8 mouse cellular contexts compared by ENCODE assay signal in the genomic region with DNA sequence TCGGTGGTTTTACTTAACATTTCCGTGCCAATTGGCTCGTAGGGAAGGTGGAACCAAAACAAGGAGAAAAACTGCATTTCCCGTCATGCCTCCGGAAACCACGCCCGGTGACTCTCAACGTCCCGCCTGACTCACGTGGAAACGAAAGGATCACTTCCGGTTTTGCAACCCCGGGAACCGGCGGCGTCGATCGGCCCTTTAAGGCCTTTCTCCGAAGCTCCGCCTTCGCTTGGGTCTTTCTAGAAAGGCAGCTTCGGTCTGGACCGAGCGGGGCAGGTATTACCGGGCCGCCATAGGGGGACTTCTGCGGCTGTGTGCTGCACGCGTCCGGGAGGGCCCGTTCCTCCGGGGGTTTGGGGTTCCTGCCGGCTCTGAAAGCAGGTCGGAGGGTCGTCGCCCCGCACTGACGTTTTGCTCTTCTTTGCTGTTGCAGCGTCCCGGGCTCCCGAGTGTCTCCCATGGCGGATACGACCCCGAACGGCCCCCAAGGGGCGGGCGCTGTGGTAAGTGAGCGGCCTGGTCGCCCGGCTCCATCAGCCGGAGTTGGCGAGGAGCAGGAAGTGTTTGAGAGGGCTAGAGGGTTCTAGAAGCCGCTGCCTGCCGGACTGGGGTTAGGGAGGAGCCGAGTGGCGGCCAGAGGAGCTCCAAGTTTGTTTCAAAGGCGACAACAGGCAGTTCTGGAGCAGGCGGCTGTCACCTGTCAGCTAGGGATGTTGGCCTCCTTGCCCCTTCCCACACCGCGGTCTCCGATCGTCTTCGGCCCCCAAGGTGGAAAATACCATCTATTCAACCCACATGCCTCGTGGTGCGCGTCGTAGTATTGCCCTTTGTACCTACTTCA. TPM values are rescaled to one million over a fixed set of nuclear protein-coding genes. Genes with fewer than 3 reads are reported as not detected.
DNase-seq lines count a peak whose midpoint lies in the region; ATAC-seq and TF ChIP-seq lines count a peak whose summit lies in the region.

A gene (plus strand): TSS at position 35 of the 841 bp plus-strand sequence.

- peaks cover 0 to 2% of the 10 kb centered on the region in 2 experiments; a peak in 2 of 4 replicates for H3K4me1 ChIP-seq in ES-E14 (ENCODE audit: control insufficient read depth in 2 of 2, insufficient read depth in 2 of 2, low read length in 2 of 2, poor library complexity in 1 of 2)
- H3K4me1 ChIP-seq in forebrain, embryonic 15.5 days = peaks cover 25% of the 10 kb centered on the region
- H3K4me1 ChIP-seq in lung, adult 2 months (ENCODE audit: control insufficient read depth, insufficient read depth, low read length) = no peaks in the 10 kb centered on the region; the same call in 1 of the 2 replicates

- in situ Hi-C loops in ES-E14 (cut with MboI; ENCODE audit: low sequenced_read_pairs in 2 of 2, unreplicated experiment in 2 of 2) = no loop called here

- H3K4me3 ChIP-seq in ES-E14 (ENCODE audit: insufficient read depth in 1 of 2, low read depth in 1 of 2, low read length in 2 of 2, poor library complexity in 1 of 2, severe bottlenecking in 1 of 2) = peak within 1 kb of the TSS; percentile 93 to 94
- peak within 1 kb of the TSS; percentile 63 for H3K4me3 ChIP-seq in forebrain, embryonic 15.5 days
- peak within 1 kb of the TSS; percentile 79 for H3K4me3 ChIP-seq in lung, adult 2 months (replicated peaks; ENCODE audit: extremely low read depth, low read depth, low read length)

- peak; percentile 93 for ATAC-seq in forebrain, embryonic 15.5 days (replicated peaks)
- ATAC-seq in neutrophil, adult 5-6 weeks (ENCODE audit: extremely low read depth, insufficient number of reproducible peaks, low FRiP score, poor library complexity, severe bottlenecking) = peak; percentile 97

- peaks cover 8% of the 10 kb centered on the region for H3K36me3 ChIP-seq in ES-E14 (ENCODE audit: control insufficient read depth, insufficient read depth, low read length, poor library complexity, severe bottlenecking)
- H3K36me3 ChIP-seq in forebrain, embryonic 15.5 days = peaks cover 25% of the 10 kb centered on the region

- peak within 1 kb of the TSS; percentile 80 for H3K27ac ChIP-seq in ES-E14 (ENCODE audit: insufficient read depth, low read depth, low read length, poor library complexity, severe bottlenecking)
- peak within 1 kb of the TSS; percentile 90 for H3K27ac ChIP-seq in forebrain, embryonic 15.5 days (replicated peaks)

- TF ChIP-seq POLR2A in lung, adult 2 months (IDR thresholded peaks at IDR 0.05; ENCODE audit: borderline replicate concordance, extremely low read depth, low read depth, low read length) = peak; percentile 44; the same call in 1 of the 2 replicates

- intact Hi-C loops in heart, postnatal 25 days (cut with DNase I) = no loop called here

- H3K9me3 ChIP-seq in ES-E14 (ENCODE audit: control insufficient read depth, insufficient read depth, low read depth, low read length) = no peaks in the 10 kb centered on the region
- H3K9me3 ChIP-seq in forebrain, embryonic 15.5 days = no peaks in the 10 kb centered on the region

- H3K9ac ChIP-seq in ES-E14 (ENCODE audit: insufficient read depth, low read depth, low read length, poor library complexity, severe bottlenecking) = peak within 1 kb of the TSS; percentile 94
- H3K9ac ChIP-seq in forebrain, embryonic 15.5 days (replicated peaks) = peak within 1 kb of the TSS; percentile 69

- DNase-seq in ES-E14 (ENCODE audit: low read depth, low spot score) = peak; percentile 93
- peak; percentile 90 for DNase-seq in cerebellum, adult 11-12 months
- DNase-seq in heart, postnatal 25 days (ENCODE audit: low spot score) = peak; percentile 88
- DNase-seq in layer of hippocampus, adult 18-20 months (ENCODE audit: low spot score in 2 of 2) = peak; percentile 93 to 97
- peak; percentile 89 for DNase-seq in lung, adult 2 months
- DNase-seq in thymus, adult 18-20 months = peak; percentile 85 to 89

- H3K27me3 ChIP-seq in forebrain, embryonic 15.5 days = no peaks in the 10 kb centered on the region

- under 1% methylated on average over 67 of the region's 67 CpGs for WGBS in forebrain, embryonic 15.5 days
- WGBS in lung, adult 2 months = under 1% methylated on average over 67 of the region's 67 CpGs

- H3K4me2 ChIP-seq in forebrain, embryonic 15.5 days (replicated peaks) = peak within 1 kb of the TSS; percentile 57

- TF ChIP-seq CTCF in lung, adult 2 months (IDR thresholded peaks at IDR 0.05; ENCODE audit: insufficient read depth, low read length) = no peak

TF ChIP-seq in ES-E14, 5 proteins besides CTCF, POLR2A, EP300 and RAD21:
- peak; percentile 22; the same call in 1 of the 2 replicates for TF ChIP-seq MAFK (IDR thresholded peaks at IDR 0.05; ENCODE audit: insufficient read depth, low read depth, low read length)
- TF ChIP-seq CHD2 (IDR thresholded peaks at IDR 0.05; ENCODE audit: low read depth, low read length) = no peak; the same call in 1 of the 2 replicates
- TF ChIP-seq ZNF384 (IDR thresholded peaks at IDR 0.05; ENCODE audit: low read depth, low read length) = no peak
- TF ChIP-seq HCFC1 (IDR thresholded peaks at IDR 0.05; ENCODE audit: borderline replicate concordance, insufficient read depth, low read length) = peak; percentile 96
- TF ChIP-seq ZC3H11A (IDR thresholded peaks at IDR 0.05; ENCODE audit: borderline replicate concordance, low read depth, low read length) = no peak

RNA-seq across cellular contexts. Expression of the gene that starts here (rescaled TPM):
- 118 and 159 TPM in 2 replicates for total RNA-seq in ES-E14 (2012; rRNA removed)
- 75.8 and 80.5 TPM in 2 replicates for polyA plus RNA-seq in forebrain, embryonic 15.5 days (2015; fragmentation: Nextera tagmentation; extraction: Ambion mirVana)
- total RNA-seq in heart, postnatal 25 days (2021) = 10 to 100 TPM; 47.2 to 52.3 TPM
- 10 to 100 TPM; 94.7 to 97.3 TPM for total RNA-seq in layer of hippocampus, adult 18-20 months (2021)
- 98.4 and 100 TPM in 2 replicates for polyA plus RNA-seq in lung, adult 2 months (2012; rRNA removed)
- total RNA-seq in neutrophil, adult 5-6 weeks (2017) = 29.8 and 32.4 TPM in 2 replicates

Comparison
In these comparisons a context has a peak if more than half of its experiments do, and no peak if none do; other contexts are left out.
1. Peak in every context shown above with its lines: DNase-seq, ATAC-seq, H3K4me3 ChIP-seq and H3K27ac ChIP-seq.